17 mouse cellular contexts compared by ENCODE assay signal in genomic region chr7:43353118-43353517, GRCm38 (mm10). TPM values are rescaled to one million over a fixed set of nuclear protein-coding genes. Genes with fewer than 3 reads are reported as not detected.
DNase-seq lines count a peak whose midpoint lies in the region; ATAC-seq lines count a peak whose summit lies in the region.
"Had no signal": no experiment of that assay in that cellular context is flagged by ENCODE, and none has a peak within 500 bp of the region (broad histone marks: within the 10 kb centered on the region; RNA-seq: fewer than 3 reads in every experiment).

No protein-coding gene starts in this region.

- H3K27ac ChIP-seq in midbrain, embryonic 11.5 days (ENCODE audit: low read depth, low read length): no peak overlapping the region
- H3K27ac ChIP-seq: hindbrain, embryonic 10.5 days; neural tube, embryonic 12.5 days had no signal

- no peak overlapping the region for H3K4me3 ChIP-seq in midbrain, embryonic 11.5 days (ENCODE audit: low read depth, low read length)
- H3K4me3 ChIP-seq: hindbrain, embryonic 10.5 days; neural tube, embryonic 12.5 days had no signal

- WGBS in midbrain, embryonic 11.5 days: 72% methylated on average over 4 of the region's 4 CpGs

- no peaks in the 10 kb centered on the region for H3K36me3 ChIP-seq in midbrain, embryonic 11.5 days (ENCODE audit: control insufficient read depth, insufficient read depth, low read length)
- H3K36me3 ChIP-seq: hindbrain, embryonic 10.5 days; neural tube, embryonic 12.5 days had no signal

- no peaks in the 10 kb centered on the region for H3K9me3 ChIP-seq in midbrain, embryonic 11.5 days (ENCODE audit: control insufficient read depth, low read length)
- H3K9me3 ChIP-seq: hindbrain, embryonic 10.5 days; neural tube, embryonic 12.5 days had no signal

- H3K9ac ChIP-seq in midbrain, embryonic 11.5 days (ENCODE audit: low read length): no peak overlapping the region
- H3K9ac ChIP-seq: neural tube, embryonic 12.5 days had no signal

- DNase-seq in heart, adult 8-10 months (ENCODE audit: low spot score): peak; percentile 14
- no peak for DNase-seq in heart, postnatal 4 days
- DNase-seq in A20 (ENCODE audit: low read depth, low spot score): peak; percentile 29
- no peak for DNase-seq in urinary bladder, adult 2 months (ENCODE audit: low spot score)
- DNase-seq in midbrain, embryonic 11.5 days (ENCODE audit: low spot score, missing footprints): no peak
- no peak for DNase-seq in thymus, postnatal 10 days (ENCODE audit: low spot score in 2 of 2)
- DNase-seq: cerebellum, adult 2 months; gastrocnemius, postnatal 36 days; kidney, adult 9 months; right cerebral cortex, postnatal 14 days had no signal

- H3K4me2 ChIP-seq in midbrain, embryonic 11.5 days: no peak overlapping the region
- H3K4me2 ChIP-seq: neural tube, embryonic 12.5 days had no signal

- H3K4me1 ChIP-seq in midbrain, embryonic 11.5 days (ENCODE audit: control insufficient read depth, insufficient read depth, low read length): peaks cover 4% of the 10 kb centered on the region; the same call in 1 of the 2 replicates
- H3K4me1 ChIP-seq: neural tube, embryonic 12.5 days had no signal

- no peaks in the 10 kb centered on the region for H3K27me3 ChIP-seq in midbrain, embryonic 11.5 days (ENCODE audit: control insufficient read depth, insufficient read depth, low read length)
- H3K27me3 ChIP-seq: neural tube, embryonic 12.5 days had no signal

- ATAC-seq in hematopoietic stem cell, adult 5-6 weeks (replicated peaks in 1 of 2; ENCODE audit: insufficient read depth in 1 of 2, low FRiP score in 2 of 2, low TSS enrichment in 1 of 2, low read depth in 1 of 2, poor library complexity in 2 of 2, severe bottlenecking in 2 of 2): peak; percentile 74 to 78
- ATAC-seq in megakaryocyte, adult 5-6 weeks (ENCODE audit: poor library complexity, severe bottlenecking): peak; percentile 85
- no peak for ATAC-seq in midbrain, embryonic 11.5 days (ENCODE audit: low FRiP score)
- ATAC-seq: forebrain, embryonic 14.5 days had no signal

RNA-seq across cellular contexts. Expression of gene Siglecf, which starts 2.0 kb away (rescaled TPM):
- total RNA-seq in heart, adult 8-10 months (2022): not detected
- under 1 TPM in 1 of 2 experiments, not detected in 1; 0.10 TPM for total RNA-seq in heart, postnatal 4 days (2021)
- 5.0 and 7.6 TPM in 2 replicates for total RNA-seq in hematopoietic stem cell, adult 5-6 weeks (2017)
- total RNA-seq in megakaryocyte, adult 5-6 weeks (2015): 9.6 and 9.9 TPM in 2 replicates
- 6.5 and 8.7 TPM in 2 replicates for total RNA-seq in megakaryocyte, adult 5-6 weeks (2017)
- 0.30 and 0.50 TPM in 2 replicates for polyA plus RNA-seq in urinary bladder, adult 2 months (2012; rRNA removed)
- 0.23 and 0.55 TPM in 2 replicates for polyA plus RNA-seq in midbrain, embryonic 11.5 days (2014; fragmentation: Nextera tagmentation; extraction: Ambion mirVana)
- total RNA-seq: adrenal gland, adult 18-20 months; gastrocnemius, postnatal 36 days had no signal
- polyA plus RNA-seq: C2C12; forebrain, embryonic 14.5 days had no signal

RNA-seq across cellular contexts. Expression of gene Zfp715, which starts 40.0 kb away (rescaled TPM):
- 10 to 100 TPM; 14.9 to 16.4 (median 15.7) TPM for total RNA-seq in heart, adult 8-10 months (2022)
- total RNA-seq in heart, postnatal 4 days (2021): 10 to 100 TPM; 13.9 to 15.3 TPM
- 23.1 and 28.8 TPM in 2 replicates for total RNA-seq in hematopoietic stem cell, adult 5-6 weeks (2017)
- total RNA-seq in megakaryocyte, adult 5-6 weeks (2015): 19.6 and 23.7 TPM in 2 replicates
- 15.9 and 23.5 TPM in 2 replicates for total RNA-seq in megakaryocyte, adult 5-6 weeks (2017)
- polyA plus RNA-seq in urinary bladder, adult 2 months (2012; rRNA removed): 11.9 and 13.1 TPM in 2 replicates
- 14.9 and 15.7 TPM in 2 replicates for polyA plus RNA-seq in midbrain, embryonic 11.5 days (2014; fragmentation: Nextera tagmentation; extraction: Ambion mirVana)

RNA-seq across cellular contexts. Expression of gene Siglecg, which starts 54.9 kb away (rescaled TPM):
- under 1 TPM; 0.06 to 0.69 (median 0.15) TPM for total RNA-seq in heart, adult 8-10 months (2022)
- total RNA-seq in heart, postnatal 4 days (2021): under 1 TPM; 0.09 to 0.55 TPM
- 3.0 and 6.3 TPM in 2 replicates for total RNA-seq in hematopoietic stem cell, adult 5-6 weeks (2017)
- total RNA-seq in megakaryocyte, adult 5-6 weeks (2015): 13.9 and 14.7 TPM in 2 replicates
- total RNA-seq in megakaryocyte, adult 5-6 weeks (2017): 11.1 and 12.3 TPM in 2 replicates
- polyA plus RNA-seq in urinary bladder, adult 2 months (2012; rRNA removed): 2.0 TPM in 2 replicates
- polyA plus RNA-seq in midbrain, embryonic 11.5 days (2014; fragmentation: Nextera tagmentation; extraction: Ambion mirVana): not detected in 2 replicates
- polyA plus RNA-seq: forebrain, embryonic 14.5 days had no signal

Comparison
In these comparisons a context has a peak if more than half of its experiments do, and no peak if none do; other contexts are left out.
1. DNase-seq: peak in heart, adult 8-10 months (single experiment) and A20 (single experiment); none in heart, postnatal 4 days (single experiment), urinary bladder, adult 2 months (single experiment), midbrain, embryonic 11.5 days (single experiment) and thymus, postnatal 10 days (0 of 2).